Mouse (Mus musculus): ENCODE results near the gene Stam2.

Stam2 gene

GRCm38 (mm10) chr2:52742256-52743158, at the start of gene Stam2:
TSS of gene Stam2 (minus strand) at chr2:52742281.
- DNase-seq (ENCODE audit: extremely low read depth, insufficient read length, low spot score) = peak; percentile 93

- DNase-seq (ENCODE audit: extremely low read depth, insufficient read length, low spot score) = no peak
These were observed 43.1 kb upstream of the Stam2 start for GRCm38 (mm10) chr2:52785106-52785721.

DNA sequence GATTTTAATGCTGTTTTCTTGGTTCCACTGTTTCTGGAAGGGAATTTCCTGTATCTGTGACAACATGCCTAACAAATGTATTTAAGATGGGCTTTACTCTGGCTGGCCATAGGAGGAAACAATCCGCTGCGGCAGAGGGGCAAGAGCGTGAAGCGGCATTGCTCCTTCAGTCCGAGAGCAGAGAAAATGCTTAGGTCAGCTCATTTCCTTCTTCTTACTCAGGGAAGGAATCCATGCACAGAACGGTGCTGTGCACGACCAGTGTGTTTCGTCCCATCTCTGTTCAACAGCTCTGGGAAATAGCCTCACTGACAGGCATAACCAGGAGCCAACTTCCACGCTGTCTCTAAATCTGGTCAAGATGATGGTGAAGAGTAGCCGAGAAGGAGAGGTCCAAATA, 37.9 kb upstream of the Stam2 start:
- DNase-seq (ENCODE audit: extremely low read depth, insufficient read length, low spot score) = no peak

DNA sequence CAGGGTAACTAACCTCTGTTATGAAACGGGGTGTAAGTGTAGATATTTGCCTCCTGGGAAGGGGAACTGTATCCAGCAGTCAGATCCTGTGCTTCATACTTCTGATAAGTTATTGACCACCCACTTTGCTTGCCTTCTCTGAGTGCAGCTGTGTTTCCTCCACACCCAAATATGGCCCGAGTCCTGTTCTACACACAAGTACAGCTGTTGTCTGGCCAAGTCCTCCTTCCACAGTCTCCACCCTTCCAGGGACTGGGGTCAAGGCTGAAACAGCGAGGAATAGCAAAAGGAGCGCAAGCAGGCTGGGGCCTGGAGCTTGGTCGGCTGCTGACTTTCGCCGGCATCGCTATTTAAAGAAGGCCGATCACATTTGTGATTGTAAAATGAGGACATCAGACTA, 37.3 kb upstream of the Stam2 start:
- DNase-seq (ENCODE audit: extremely low read depth, insufficient read length, low spot score) = no peak

- DNase-seq (ENCODE audit: extremely low read depth, insufficient read length, low spot score) = no peak
These were observed 35.8 kb upstream of the Stam2 start for GRCm38 (mm10) chr2:52777839-52778238.

GRCm38 (mm10) chr2:52774373-52774772, 32.3 kb upstream of the Stam2 start:
- DNase-seq (ENCODE audit: extremely low read depth, insufficient read length, low spot score) = no peak

GRCm38 (mm10) chr2:52772774-52773393, 30.8 kb upstream of the Stam2 start:
- DNase-seq (ENCODE audit: extremely low read depth, insufficient read length, low spot score) = no peak

GRCm38 (mm10) chr2:52765130-52765529, 23.0 kb upstream of the Stam2 start:
- no peak for DNase-seq (ENCODE audit: extremely low read depth, insufficient read length, low spot score)

GRCm38 (mm10) chr2:52763891-52764290, 21.8 kb upstream of the Stam2 start:
- no peak for DNase-seq (ENCODE audit: extremely low read depth, insufficient read length, low spot score)

GRCm38 (mm10) chr2:52763040-52763736, 21.1 kb upstream of the Stam2 start:
- peak; percentile 36 for DNase-seq (ENCODE audit: extremely low read depth, insufficient read length, low spot score)

DNA sequence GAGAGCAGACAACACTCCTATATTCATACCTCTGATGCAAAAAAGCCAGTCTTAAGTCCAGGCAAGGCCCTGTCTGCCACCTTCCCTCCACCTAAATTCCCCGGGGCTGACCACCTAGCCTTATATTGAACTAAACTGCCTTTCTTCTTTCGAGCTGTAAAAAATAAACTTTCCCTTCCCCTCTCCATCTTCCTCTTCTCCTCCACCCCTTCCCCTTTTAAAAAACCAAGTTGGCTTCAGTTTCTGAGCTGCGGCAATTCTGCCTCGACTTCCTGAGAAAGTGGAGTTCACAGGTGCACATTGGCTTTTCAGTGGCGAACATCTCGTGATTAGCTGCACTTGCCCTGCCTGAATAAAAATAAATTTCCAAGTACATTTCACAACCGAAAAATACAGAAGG, 20.4 kb upstream of the Stam2 start:
- no peak for DNase-seq (ENCODE audit: extremely low read depth, insufficient read length, low spot score)

DNA sequence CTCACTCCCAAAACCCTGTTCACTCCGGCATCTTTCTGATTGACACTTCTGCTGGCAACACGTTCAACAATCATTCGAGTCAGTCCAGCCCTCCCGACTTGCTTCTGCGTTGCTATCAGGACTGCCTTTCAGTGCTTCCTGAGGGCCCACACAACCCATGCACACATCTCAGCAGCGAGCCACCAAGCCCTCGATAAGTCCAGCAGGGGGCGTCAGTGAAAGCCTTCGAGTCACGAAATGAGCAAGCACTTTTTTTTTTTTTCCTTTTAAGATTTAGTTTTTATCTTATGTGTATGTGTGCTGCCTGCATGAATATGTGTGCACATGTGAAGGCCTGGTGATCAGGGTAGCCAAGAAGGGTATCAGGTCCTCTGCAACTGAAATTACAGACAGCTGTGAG, 16.5 kb upstream of the Stam2 start:
- DNase-seq (ENCODE audit: extremely low read depth, insufficient read length, low spot score) = peak; percentile 22

DNA sequence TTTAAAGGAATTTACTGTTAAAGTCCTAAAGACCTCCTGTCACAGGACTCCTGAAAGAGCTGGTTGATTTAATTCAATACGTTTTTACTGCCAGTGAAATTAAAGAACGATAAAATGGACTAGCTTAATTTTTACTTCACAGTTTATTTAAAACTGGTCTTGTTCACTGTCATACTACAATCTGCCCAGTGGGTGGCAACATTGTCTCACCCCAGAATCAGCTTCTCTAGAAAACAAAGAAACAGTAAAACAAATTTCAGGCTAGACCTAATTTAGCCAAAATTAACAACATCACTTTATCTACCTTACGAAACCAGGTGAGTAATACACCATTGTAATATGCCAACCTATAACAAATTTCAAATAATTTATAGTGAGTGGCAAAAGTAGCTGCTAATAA, 14.6 kb upstream of the Stam2 start:
- DNase-seq (ENCODE audit: extremely low read depth, insufficient read length, low spot score) = no peak

DNA sequence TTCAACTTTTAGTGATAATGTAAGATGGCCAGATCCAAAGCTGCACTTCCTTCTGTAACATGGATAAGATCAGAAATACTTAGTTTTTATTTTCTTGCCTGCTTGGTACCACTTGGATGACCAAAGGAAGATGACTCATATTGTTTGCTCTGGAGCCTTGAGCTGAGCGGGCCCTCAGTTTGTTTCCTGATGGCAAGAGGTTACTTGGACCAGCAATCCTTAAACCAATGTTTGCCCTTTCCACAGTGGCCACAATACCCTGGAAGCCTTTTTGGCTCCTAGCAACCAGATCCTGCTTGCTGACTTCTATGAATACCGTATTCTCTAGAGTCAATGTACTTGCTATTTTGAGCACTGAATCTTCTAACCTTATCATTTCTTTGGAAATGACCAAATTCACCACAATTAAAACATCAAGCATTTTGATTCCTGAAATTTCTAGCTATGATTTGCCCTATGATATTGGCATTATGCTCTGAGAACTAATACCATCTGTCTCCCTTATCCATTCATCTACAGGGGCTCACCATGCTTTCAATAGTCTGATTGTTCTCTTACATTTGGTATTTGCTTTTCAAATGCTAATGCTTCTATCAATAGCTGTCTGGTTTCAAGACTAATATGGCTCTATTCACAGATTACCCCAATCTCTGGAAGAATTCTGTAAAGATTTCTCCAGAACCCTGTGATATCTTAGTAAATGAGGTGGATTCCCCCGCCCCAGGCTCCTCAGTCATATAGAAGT, 11.7 kb upstream of the Stam2 start:
- DNase-seq (ENCODE audit: extremely low read depth, insufficient read length, low spot score) = no peak

- DNase-seq (ENCODE audit: extremely low read depth, insufficient read length, low spot score) = no peak
These were observed 2.0 kb upstream of the Stam2 start for GRCm38 (mm10) chr2:52744099-52744498.

DNA sequence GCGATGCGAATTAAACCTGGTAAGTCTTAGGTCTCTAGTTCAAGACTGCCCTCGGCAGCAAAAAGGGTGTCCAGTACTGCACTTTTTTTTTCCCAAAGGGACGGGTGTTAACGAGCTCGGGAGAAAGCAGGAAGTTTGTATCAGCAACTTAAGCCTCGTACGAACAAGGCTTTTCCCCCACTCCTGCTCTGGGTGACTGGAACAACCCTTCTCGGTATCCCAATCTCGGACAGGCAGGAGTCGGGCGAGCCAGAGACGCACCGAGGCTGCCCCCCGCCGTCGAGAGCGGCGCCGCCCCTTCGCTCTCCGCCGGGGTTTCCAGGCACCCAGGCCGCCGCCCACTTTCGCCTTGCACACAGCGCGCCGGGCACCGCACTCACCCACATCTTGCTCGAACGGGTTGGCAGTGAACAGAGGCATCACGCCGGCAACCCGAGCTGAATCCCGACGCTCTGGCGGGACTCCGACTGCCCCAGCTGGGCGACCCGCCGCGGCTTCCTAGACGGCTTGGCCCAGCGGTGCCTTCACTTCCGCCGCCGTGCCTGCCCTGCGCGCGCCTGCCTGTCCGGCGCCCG, 313 bp downstream of the Stam2 start:
- peak; percentile 89 for DNase-seq (ENCODE audit: extremely low read depth, insufficient read length, low spot score)

- no peak for DNase-seq (ENCODE audit: extremely low read depth, insufficient read length, low spot score)
These were observed 1.5 kb downstream of the Stam2 start for GRCm38 (mm10) chr2:52740596-52740995.

DNA sequence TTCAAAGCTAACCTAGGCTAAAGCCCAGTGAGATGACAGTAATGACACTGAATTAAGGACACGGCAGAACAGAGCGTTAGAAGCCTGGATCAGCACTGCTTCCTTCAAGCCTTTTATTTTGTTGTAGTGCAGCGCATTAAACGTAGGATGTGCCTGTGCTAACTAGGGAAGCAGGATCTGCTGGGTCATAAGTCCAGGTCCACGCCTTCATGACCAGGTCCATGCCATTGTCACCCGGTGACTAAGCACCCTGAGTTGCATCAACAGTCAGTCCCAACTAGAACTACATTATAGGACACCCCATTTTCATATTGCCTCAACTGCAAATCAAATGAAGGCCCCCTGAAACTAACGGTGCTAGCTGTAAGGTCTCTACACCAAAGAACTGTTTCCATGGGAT, 7.6 kb downstream of the Stam2 start:
- DNase-seq (ENCODE audit: extremely low read depth, insufficient read length, low spot score) = no peak

- no peak for DNase-seq (ENCODE audit: extremely low read depth, insufficient read length, low spot score)
These were observed 8.4 kb downstream of the Stam2 start for GRCm38 (mm10) chr2:52733659-52734058.

DNA sequence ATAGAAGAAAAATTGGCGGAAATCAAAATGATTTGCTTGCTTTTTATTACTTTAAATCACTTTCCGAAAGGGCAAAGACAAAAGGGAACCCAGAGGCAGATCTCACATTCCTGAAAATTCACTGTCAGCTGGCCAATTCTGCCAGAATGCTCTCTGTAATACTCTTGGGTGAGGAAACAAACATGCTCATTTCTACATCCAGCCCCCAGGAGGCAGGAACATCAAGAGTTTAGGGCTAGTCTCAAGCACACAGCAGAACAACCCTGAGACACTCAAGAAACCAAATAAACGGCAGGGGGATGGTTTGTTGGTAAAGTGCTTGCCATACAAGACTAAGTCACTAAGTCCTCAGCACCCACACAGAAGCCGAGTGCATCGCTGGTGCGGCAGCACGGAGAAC, 9.5 kb downstream of the Stam2 start:
- DNase-seq (ENCODE audit: extremely low read depth, insufficient read length, low spot score) = no peak

Data from 3134 (cell line).